Mouse (Mus musculus) hindbrain, embryonic 15.5 days (tissue): ENCODE data around the gene Cdk12. TPM values are rescaled to one million over a fixed set of nuclear protein-coding genes. Genes with fewer than 3 reads are reported as not detected.

ENCODE experiments used
- ATAC-seq: fragments of 200-750 bp; cut with Nextera tagmentation; 2 replicates; pipeline ENCODE4 v1.8.0; 2017; ENCODE audit warnings: low read depth, moderate number of reproducible peaks, moderate TSS enrichment; ENCODE audit not compliant: low FRiP score
- H3K27ac ChIP-seq: fragments of 300-500 bp; sonication (generic); replicated peaks from 2 replicates; pipeline ENCODE4 v1.5.1; 2015; ENCODE audit warnings: mild to moderate bottlenecking, inconsistent platforms
- H3K27me3 ChIP-seq: fragments of 300-500 bp; sonication (generic); 2 replicates; pipeline ENCODE4 v1.6.1; 2015; ENCODE audit warnings: control low read depth, inconsistent platforms
- H3K36me3 ChIP-seq: fragments of 300-500 bp; sonication (generic); 2 replicates; pipeline ENCODE4 v1.6.1; 2015; ENCODE audit warnings: control low read depth, inconsistent platforms
- H3K4me1 ChIP-seq: fragments of 300-500 bp; sonication (generic); replicated peaks from 2 replicates; pipeline ENCODE4 v1.6.1; 2015; ENCODE audit warnings: control low read depth, inconsistent platforms
- H3K4me2 ChIP-seq: fragments of 300-500 bp; sonication (generic); 2 replicates; pipeline ENCODE4 v1.6.1; 2015; ENCODE audit warnings: moderate library complexity, mild to moderate bottlenecking, inconsistent platforms
- H3K4me3 ChIP-seq: fragments of 300-500 bp; sonication (generic); 2 replicates; pipeline ENCODE4 v1.5.1; 2015; ENCODE audit warnings: mild to moderate bottlenecking, inconsistent platforms
- H3K9ac ChIP-seq: fragments of 300-500 bp; sonication (generic); 2 replicates; pipeline ENCODE4 v1.6.1; 2015; ENCODE audit warnings: inconsistent platforms
- H3K9me3 ChIP-seq: fragments of 300-500 bp; sonication (generic); 2 replicates; pipeline ENCODE4 v1.6.1; 2016; ENCODE audit warnings: control low read depth, inconsistent platforms
- WGBS: fragments of 180-500 bp; shearing (Covaris S2); methylation state at CpG from one replicate; pipeline ENCODE4 v1.1.7; 2015; 5-methylcytosine and 5-hydroxymethylcytosine counted together
- polyA plus RNA-seq: library from polyadenylated mRNA; unstranded; fragments of >200 nt; fragmentation: Nextera tagmentation; extraction: Ambion mirVana; gene quantifications from 2 replicates; pipeline ENCODE4 v1.2.1, GENCODE M21; 2015

Gene Cdk12
- polyA plus RNA-seq, 1 experiment from 2014 or later = 8.4 TPM

- no peak overlapping the region for H3K9ac ChIP-seq
- no peaks in the 10 kb centered on the region for H3K9me3 ChIP-seq
- WGBS = 9% methylated on average over 4 of the region's 4 CpGs
- no peak overlapping the region for H3K4me2 ChIP-seq
- no peak overlapping the region for H3K4me3 ChIP-seq
- peaks cover 86% of the 10 kb centered on the region for H3K27me3 ChIP-seq
- peak overlapping the region; percentile 67 for H3K27ac ChIP-seq
- peaks cover 37% of the 10 kb centered on the region; the same call in 1 of the 2 replicates for H3K4me1 ChIP-seq
- no peak for ATAC-seq
- no peaks in the 10 kb centered on the region for H3K36me3 ChIP-seq
Measured at GRCm38 (mm10) chr11:98319544-98319943, 116.7 kb downstream of the Cdk12 start.

- Histone ChIP-seq H3K4me1 (peaks cover 37% of the 10 kb centered on the region; the same call in 1 of the 2 replicates), H3K4me2 (no peak overlapping the region), H3K27me3 (peaks cover 89% of the 10 kb centered on the region), H3K9ac (no peak overlapping the region), H3K4me3 (no peak overlapping the region), H3K36me3 (no peaks in the 10 kb centered on the region), H3K9me3 (no peaks in the 10 kb centered on the region), H3K27ac (peak overlapping the region; percentile 67)
- ATAC-seq = no peak
- 11% methylated on average over 2 of the region's 2 CpGs for WGBS
Measured at GRCm38 (mm10) chr11:98319944-98320343, 117.1 kb downstream of the Cdk12 start.

GRCm38 (mm10) chr11:98320381-98320780, 117.5 kb downstream of the Cdk12 start:
- no peak for ATAC-seq
- Histone ChIP-seq H3K4me2 (peak overlapping the region; percentile 39), H3K4me3 (0 out of 2 replicates have a peak overlapping the region, but pooled peaks have one; percentile 3), H3K4me1 (peaks cover 37% of the 10 kb centered on the region; the same call in 1 of the 2 replicates), H3K27ac (peak overlapping the region; percentile 69), H3K36me3 (no peaks in the 10 kb centered on the region), H3K9ac (no peak overlapping the region), H3K9me3 (no peaks in the 10 kb centered on the region), H3K27me3 (peaks cover 89% of the 10 kb centered on the region)
- 6% methylated on average over 12 of the region's 12 CpGs for WGBS

DNA sequence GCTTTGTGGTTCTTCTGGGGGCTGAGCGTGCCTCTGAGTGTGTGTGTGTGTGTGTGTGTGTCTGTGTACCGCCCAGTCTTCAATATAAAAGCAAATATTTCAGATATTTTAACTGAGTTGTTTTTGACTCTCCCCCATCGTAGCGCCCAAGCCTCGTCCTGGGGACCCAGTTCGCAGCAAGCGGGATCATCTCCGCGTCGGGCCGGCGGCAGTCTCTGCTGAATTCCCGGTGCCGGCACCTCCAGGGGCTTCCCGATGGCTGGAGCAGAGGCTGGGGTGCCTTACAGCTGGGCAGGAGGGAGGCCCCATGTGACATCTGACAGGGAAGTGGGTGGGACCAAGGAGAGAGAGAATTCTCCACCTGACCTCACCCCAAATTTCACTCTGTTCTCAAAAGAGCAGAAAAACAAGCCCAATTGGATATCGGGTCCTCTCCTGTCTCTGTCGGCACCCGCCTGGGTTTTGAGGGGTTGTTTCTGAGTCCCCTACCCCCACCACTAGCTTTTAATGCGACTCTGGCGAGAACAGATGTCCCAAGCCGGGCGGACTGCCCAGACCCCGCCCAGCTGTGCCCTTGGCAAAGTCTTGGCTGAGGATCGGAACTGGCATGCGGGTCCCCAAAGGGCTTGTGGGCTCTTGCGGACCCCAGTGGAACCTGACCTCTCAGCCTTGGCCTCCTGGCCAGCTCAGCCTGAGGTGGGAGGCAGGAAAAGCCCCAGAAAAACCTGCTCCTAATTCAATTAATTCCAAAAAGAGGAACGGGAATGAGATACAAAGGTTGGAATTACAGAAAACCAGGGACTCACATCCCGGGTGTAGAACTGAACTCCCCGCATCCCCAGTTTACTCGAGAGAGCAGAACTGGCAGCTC, 118.2 kb downstream of the Cdk12 start:
- ATAC-seq = no peak
- no peaks in the 10 kb centered on the region for H3K36me3 ChIP-seq
- H3K27ac ChIP-seq = peak overlapping the region; percentile 69
- peaks cover 37% of the 10 kb centered on the region; the same call in 1 of the 2 replicates for H3K4me1 ChIP-seq
- peak overlapping the region; percentile 39 for H3K4me2 ChIP-seq
- no peak overlapping the region; the same call in 1 of the 2 replicates for H3K9ac ChIP-seq
- WGBS = 3% methylated on average over 30 of the region's 30 CpGs
- H3K4me3 ChIP-seq = 0 out of 2 replicates have a peak overlapping the region, but pooled peaks have one; percentile 3
- no peaks in the 10 kb centered on the region for H3K9me3 ChIP-seq
- peaks cover 88% of the 10 kb centered on the region for H3K27me3 ChIP-seq

DNA sequence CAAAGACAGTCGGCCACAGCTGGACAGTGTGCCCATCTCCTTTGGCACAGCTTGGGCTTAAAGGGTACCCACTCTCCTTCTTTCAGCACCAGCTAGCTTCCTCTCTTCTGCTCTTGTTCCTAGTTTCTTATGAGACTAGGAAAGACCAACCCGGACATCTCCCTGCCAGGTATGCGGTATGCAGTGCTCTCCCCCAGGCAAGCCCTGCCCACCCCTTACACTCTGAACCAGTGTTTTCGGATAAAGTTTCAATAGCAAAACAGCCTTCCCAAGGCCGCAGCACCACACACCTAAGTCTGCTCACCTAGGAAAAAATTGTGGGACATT, 118.8 kb downstream of the Cdk12 start:
- H3K27ac ChIP-seq = 0 out of 2 replicates have a peak overlapping the region, but pooled peaks have one; percentile 69

GRCm38 (mm10) chr11:98322159-98322558, 119.3 kb downstream of the Cdk12 start:
- no peak overlapping the region for H3K4me2 ChIP-seq
- no peak for ATAC-seq
- no peaks in the 10 kb centered on the region for H3K9me3 ChIP-seq
- no peak overlapping the region for H3K9ac ChIP-seq
- 0% methylated on average over 1 of the region's 1 CpGs for WGBS
- peaks cover 39% of the 10 kb centered on the region for H3K4me1 ChIP-seq
- H3K27ac ChIP-seq = no peak overlapping the region
- H3K36me3 ChIP-seq = no peaks in the 10 kb centered on the region
- H3K4me3 ChIP-seq = no peak overlapping the region
- H3K27me3 ChIP-seq = peaks cover 85% of the 10 kb centered on the region

More for the DNA sequence above, 118.8 kb downstream of the Cdk12 start:
- no peak overlapping the region for H3K4me2 ChIP-seq
- no peak for ATAC-seq
- no peak overlapping the region for H3K9ac ChIP-seq
- WGBS = 8% methylated on average over 5 of the region's 5 CpGs
- peaks cover 87% of the 10 kb centered on the region for H3K27me3 ChIP-seq
- H3K4me3 ChIP-seq = no peak overlapping the region
- peaks cover 37% of the 10 kb centered on the region; the same call in 1 of the 2 replicates for H3K4me1 ChIP-seq
- H3K36me3 ChIP-seq = no peaks in the 10 kb centered on the region
- H3K9me3 ChIP-seq = no peaks in the 10 kb centered on the region

GRCm38 (mm10) chr11:98323136-98323866, 120.4 kb downstream of the Cdk12 start:
- Histone ChIP-seq H3K4me1 (peaks cover 43% of the 10 kb centered on the region), H3K9me3 (no peaks in the 10 kb centered on the region), H3K27ac (no peak overlapping the region), H3K27me3 (peaks cover 83% of the 10 kb centered on the region), H3K36me3 (no peaks in the 10 kb centered on the region), H3K4me2 (no peak overlapping the region), H3K9ac (no peak overlapping the region), H3K4me3 (no peak overlapping the region)
- 4% methylated on average over 10 of the region's 10 CpGs for WGBS
- no peak for ATAC-seq

DNA sequence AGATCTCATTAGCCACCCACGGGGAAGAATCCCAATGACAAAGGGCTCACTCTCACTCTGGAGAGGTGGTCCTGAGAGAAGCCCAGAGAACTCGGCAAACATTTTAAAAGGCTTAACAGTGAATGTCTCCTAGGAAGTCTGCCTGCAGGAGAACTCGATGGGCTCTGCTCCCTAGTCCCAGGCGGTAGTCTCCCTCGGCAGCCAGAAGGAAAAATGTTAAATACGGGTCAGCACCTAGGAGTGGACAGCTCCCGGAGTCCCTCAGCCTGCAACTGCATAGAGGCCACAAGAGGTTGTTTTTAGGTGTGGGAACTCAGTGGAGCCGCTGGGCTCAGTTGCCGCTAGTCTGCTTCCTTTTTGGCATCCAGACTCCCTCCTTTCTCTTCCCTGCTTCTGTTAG, 121.1 kb downstream of the Cdk12 start:
- H3K4me2 ChIP-seq = peak overlapping the region; percentile 55
- no peaks in the 10 kb centered on the region for H3K9me3 ChIP-seq
- no peak overlapping the region for H3K27ac ChIP-seq
- no peak for ATAC-seq
- H3K4me3 ChIP-seq = no peak overlapping the region
- H3K36me3 ChIP-seq = no peaks in the 10 kb centered on the region
- H3K4me1 ChIP-seq = peaks cover 44% of the 10 kb centered on the region
- 1% methylated on average over 9 of the region's 9 CpGs for WGBS
- H3K9ac ChIP-seq = no peak overlapping the region
- H3K27me3 ChIP-seq = peaks cover 77% of the 10 kb centered on the region

DNA sequence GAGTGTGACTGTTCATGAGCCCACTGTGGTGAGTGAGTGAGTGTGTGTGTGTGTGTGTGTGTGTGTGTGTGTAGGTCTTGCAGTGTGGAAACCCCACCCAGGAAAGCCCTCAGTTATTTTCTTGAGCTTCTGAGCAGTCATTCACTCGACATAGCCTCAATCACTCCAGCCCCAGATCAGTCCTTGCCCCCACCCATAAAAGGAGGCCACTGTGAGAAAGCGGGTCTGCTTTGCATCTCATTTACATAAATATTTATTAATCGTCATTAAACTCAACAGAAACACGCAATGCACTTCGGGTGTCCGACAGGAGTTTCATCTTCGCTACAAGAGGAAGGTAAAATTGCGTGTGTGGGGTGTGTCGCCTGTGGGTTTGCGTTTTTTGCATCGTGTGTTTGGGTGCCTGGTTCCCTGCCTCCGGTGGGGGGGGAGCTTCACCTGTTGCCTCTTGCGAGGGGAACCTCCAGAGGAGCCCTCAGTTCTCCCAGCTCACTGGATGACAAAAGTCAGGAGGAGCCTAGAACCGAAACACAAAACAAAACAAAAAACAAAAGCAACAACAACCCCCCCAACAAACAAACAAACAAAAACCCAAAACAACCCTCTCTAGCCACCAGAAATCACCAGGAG, 122.4 kb downstream of the Cdk12 start:
- Histone ChIP-seq H3K9ac (no peak overlapping the region), H3K4me2 (peak overlapping the region; percentile 55), H3K9me3 (no peaks in the 10 kb centered on the region), H3K36me3 (no peaks in the 10 kb centered on the region), H3K27ac (0 out of 2 replicates have a peak overlapping the region, but pooled peaks have one; percentile 87), H3K4me1 (peaks cover 34% of the 10 kb centered on the region), H3K4me3 (peak overlapping the region; percentile 46), H3K27me3 (peaks cover 72% of the 10 kb centered on the region)
- ATAC-seq = no peak
- WGBS = 4% methylated on average over 14 of the region's 14 CpGs

DNA sequence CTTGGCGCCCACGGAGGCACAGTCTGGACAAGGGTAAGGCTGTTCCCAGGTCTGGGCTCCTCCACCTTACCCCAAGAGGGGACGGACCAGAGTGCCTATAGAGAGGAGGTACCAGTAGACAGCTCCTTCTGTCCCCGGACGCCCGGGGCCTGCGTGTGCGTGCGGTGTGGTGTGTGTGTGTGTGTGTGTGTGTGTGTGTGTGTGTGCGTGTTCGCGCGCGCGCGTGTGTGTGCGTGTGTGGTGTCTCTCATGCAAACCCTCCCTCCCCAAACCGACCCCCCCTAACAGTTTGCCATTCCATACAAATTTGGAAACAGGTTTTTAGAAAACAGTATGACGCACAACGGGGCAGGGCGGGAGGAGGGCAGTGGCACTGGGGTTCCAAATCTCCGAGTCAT, 123.0 kb downstream of the Cdk12 start:
- Histone ChIP-seq H3K4me2 (peak overlapping the region; percentile 55), H3K27me3 (peaks cover 76% of the 10 kb centered on the region), H3K4me1 (peaks cover 31% of the 10 kb centered on the region), H3K9ac (no peak overlapping the region), H3K4me3 (peak overlapping the region; percentile 46), H3K36me3 (no peaks in the 10 kb centered on the region), H3K27ac (peak overlapping the region; percentile 87), H3K9me3 (no peaks in the 10 kb centered on the region)
- 2% methylated on average over 20 of the region's 22 CpGs for WGBS
- no peak for ATAC-seq

DNA sequence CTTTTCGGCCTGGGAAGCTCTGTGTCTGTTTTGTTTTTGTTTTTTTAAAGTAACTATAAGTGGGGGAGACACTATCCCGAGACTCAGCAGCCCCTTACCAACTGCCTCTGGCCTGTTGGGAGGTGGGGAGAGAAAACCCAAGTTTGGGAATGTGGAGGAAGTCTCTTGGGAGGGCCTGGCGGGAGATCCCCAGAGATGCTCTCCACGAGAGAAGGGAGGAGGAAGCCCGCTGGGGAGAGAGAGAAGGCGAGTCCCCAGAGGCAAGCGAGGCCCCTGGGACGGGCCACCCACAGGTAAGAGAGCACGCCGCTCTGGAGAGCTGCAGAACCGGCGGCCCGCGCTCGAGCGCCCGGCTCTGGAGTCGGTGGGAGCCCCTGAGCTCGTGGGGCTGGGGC, 123.9 kb downstream of the Cdk12 start:
- Histone ChIP-seq H3K4me2 (peak overlapping the region; percentile 55), H3K4me1 (peaks cover 26% of the 10 kb centered on the region), H3K27me3 (peaks cover 76% of the 10 kb centered on the region), H3K36me3 (no peaks in the 10 kb centered on the region), H3K9ac (peak overlapping the region; percentile 61), H3K4me3 (peak overlapping the region; percentile 46), H3K9me3 (no peaks in the 10 kb centered on the region), H3K27ac (peak overlapping the region; percentile 87)
- under 1% methylated on average over 19 of the region's 19 CpGs for WGBS
- ATAC-seq = no peak
